Mouse (Mus musculus) testis, adult 2 months (tissue): ENCODE measurements around the gene Pid1.
"Not testable (repeated sequence)": the region's sequence is repeated elsewhere in the genome, so short reads cannot be mapped to it uniquely, and the experiment has no call there.

Experiments used
- CTCF ChIP-seq: fragments of 200-500 bp; IDR thresholded peaks from 2 replicates; pipeline ENCODE4 v1.5.1; 2012; ENCODE audit warnings: low read depth, mild to moderate bottlenecking, inconsistent platforms, low read length, moderate library complexity; ENCODE audit not compliant: control insufficient read depth, insufficient read depth, insufficient replicate concordance
- POLR2A ChIP-seq: fragments of 200-500 bp; IDR thresholded peaks from 2 replicates; pipeline ENCODE4 v1.6.1; 2012; ENCODE audit warnings: low read depth, mild to moderate bottlenecking, inconsistent platforms, low read length, moderate library complexity; ENCODE audit not compliant: control insufficient read depth

DNA sequence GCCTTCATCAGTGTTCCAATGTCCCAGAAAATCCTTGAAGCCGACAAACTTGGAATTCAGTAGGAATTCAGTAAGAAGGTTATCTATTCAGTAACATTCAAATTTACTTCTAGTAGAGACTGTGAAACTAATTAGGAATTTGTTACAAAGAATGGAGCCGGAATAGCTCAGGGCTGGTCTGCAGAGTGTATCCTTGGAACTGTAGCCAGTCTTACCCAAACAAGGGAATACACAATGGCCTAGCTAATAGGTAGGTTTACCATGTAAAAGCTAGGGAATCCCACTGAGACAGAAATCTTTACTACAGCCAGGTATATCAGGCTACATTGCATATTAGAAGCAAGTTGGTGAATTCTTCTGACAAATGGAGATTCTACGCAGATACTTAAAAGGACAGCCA, 31.2 kb downstream of the Pid1 start:
- not testable (repeated sequence) for TF ChIP-seq POLR2A, CTCF
